Mouse (Mus musculus) left cerebral cortex, postnatal 36 days (tissue): ENCODE results near the gene Ocm. TPM values are rescaled to one million over a fixed set of nuclear protein-coding genes. Genes with fewer than 3 reads are reported as not detected.
A peak's percentile ranks its signal among the peaks of the same experiment; 100 is the strongest.

Source experiments
- DNase-seq, 2 experiments: peaks; one replicate each; pipeline ENCODE4 v3.0.0; 2021 to 2022; ENCODE audit warnings: low spot score in 2 of 2, mixed read lengths in 1 of 2
- intact Hi-C: fragments of 180-260 bp; cut with DNase I; formaldehyde crosslinking; loops from one replicate; pipeline ENCODE4 v1.15.1; 2025
- total RNA-seq, 2 experiments: library from RNA; stranded (reverse); gene quantifications; 2 replicates each; pipeline ENCODE4 v1.2.3; 2021

Ocm gene
- 1 to 10 TPM; 2.2 to 3.8 TPM for total RNA-seq

GRCm38 (mm10) chr5:144026620-144027263, at the start of gene Ocm:
Gene Ocm (minus strand): TSS chr5:144026670.
- intact Hi-C loops: no loop called here
- DNase-seq: no peak

GRCm38 (mm10) chr5:144071249-144071648, 44.8 kb upstream of the Ocm start:
- intact Hi-C loops: no loop called here
- DNase-seq: peak in 1 of 2 experiments; percentile 35

- no peak for DNase-seq
- intact Hi-C loops: no loop called here
Observed at GRCm38 (mm10) chr5:144070064-144070463, 43.6 kb upstream of the Ocm start.

- no peak for DNase-seq
- intact Hi-C loops: no loop called here
Observed at GRCm38 (mm10) chr5:144066036-144066435, 39.6 kb upstream of the Ocm start.

GRCm38 (mm10) chr5:144064093-144064492, 37.6 kb upstream of the Ocm start:
- intact Hi-C loops: no loop called here
- DNase-seq: no peak

- DNase-seq: no peak
- intact Hi-C loops: no loop called here
Observed at GRCm38 (mm10) chr5:144054340-144054739, 27.9 kb upstream of the Ocm start.

- intact Hi-C loops: loop anchor here (2.0 kb wide), 1 partner anchor 27 kb away; no protein-coding TSS in a partner anchor
Observed at GRCm38 (mm10) chr5:144053450-144053849, 27.0 kb upstream of the Ocm start.

GRCm38 (mm10) chr5:144051268-144051667, 24.8 kb upstream of the Ocm start:
- intact Hi-C loops: no loop called here
- DNase-seq: no peak

More at GRCm38 (mm10) chr5:144053450-144053849, 27.0 kb upstream of the Ocm start:
- DNase-seq: peak in 1 of 2 experiments; percentile 22

- intact Hi-C loops: no loop called here
- no peak for DNase-seq
Observed at GRCm38 (mm10) chr5:144049881-144050280, 23.4 kb upstream of the Ocm start.

GRCm38 (mm10) chr5:144047324-144047723, 20.9 kb upstream of the Ocm start:
- DNase-seq: peak; percentile 43 to 56
- intact Hi-C loops: no loop called here

- peak in 1 of 2 experiments; percentile 49 for DNase-seq
- intact Hi-C loops: loop anchor here (5.0 kb wide), 1 partner anchor 59 kb away; the partner anchor contains the start of gene Lmtk2
Observed at GRCm38 (mm10) chr5:144043166-144043565, 16.7 kb upstream of the Ocm start.

- intact Hi-C loops: loop anchor here (1.0 to 5.0 kb wide), 2 partner anchors 61 to 113 kb away; partner anchors contain the start of gene Lmtk2
- peak; percentile 69 to 70 for DNase-seq
Observed at GRCm38 (mm10) chr5:144040720-144041364, 14.4 kb upstream of the Ocm start.

GRCm38 (mm10) chr5:144039886-144040285, 13.4 kb upstream of the Ocm start:
- no peak for DNase-seq
- intact Hi-C loops: loop anchor here (1.0 to 5.0 kb wide), 2 partner anchors 62 to 114 kb away; partner anchors contain the start of gene Lmtk2

- no peak for DNase-seq
- intact Hi-C loops: no loop called here
Observed at GRCm38 (mm10) chr5:144039156-144039675, 12.7 kb upstream of the Ocm start.

GRCm38 (mm10) chr5:144036952-144037351, 10.5 kb upstream of the Ocm start:
- peak; percentile 36 to 50 for DNase-seq
- intact Hi-C loops: no loop called here

GRCm38 (mm10) chr5:144034567-144034966, 8.1 kb upstream of the Ocm start:
- peak; percentile 37 to 49 for DNase-seq
- intact Hi-C loops: no loop called here

GRCm38 (mm10) chr5:144032491-144032890, 6.0 kb upstream of the Ocm start:
- DNase-seq: no peak
- intact Hi-C loops: no loop called here

- intact Hi-C loops: no loop called here
- no peak for DNase-seq
Observed at GRCm38 (mm10) chr5:144015845-144016244, 10.6 kb downstream of the Ocm start.

- DNase-seq: no peak
- intact Hi-C loops: no loop called here
Observed at GRCm38 (mm10) chr5:144015312-144015650, 11.2 kb downstream of the Ocm start.

- intact Hi-C loops: no loop called here
- DNase-seq: peak; percentile 75 to 81
Observed at GRCm38 (mm10) chr5:144014551-144015311, 11.7 kb downstream of the Ocm start, which contains the start of gene Ccz1. Gene Ccz1 (minus strand): TSS chr5:144014877.
